Mouse (Mus musculus) layer of hippocampus, adult 9-11 months (tissue): Measurements from ENCODE around the gene Gm20870.
"Not testable (repeated sequence)": the region's sequence is repeated elsewhere in the genome, so short reads cannot be mapped to it uniquely, and the experiment has no call there.

Experiments used
- DNase-seq: peaks from one replicate; pipeline ENCODE4 v3.0.0; 2022

Gm20870 gene

GRCm38 (mm10) chrY:71691743-71692142, at the start of gene Gm20870:
Gene Gm20870 (plus strand): TSS chrY:71692043.
- DNase-seq: not testable (repeated sequence)
